Mouse (Mus musculus): Measurements from ENCODE around the gene Gm49396. TPM values are rescaled to one million over a fixed set of nuclear protein-coding genes. Genes with fewer than 3 reads are reported as not detected.

Gene Gm49396
- polyA plus RNA-seq, 1 experiment from 2014 or later: 4.5 TPM

- DNase-seq (ENCODE audit: low spot score): no peak
- H3K9ac ChIP-seq (replicated peaks; ENCODE audit: low read depth): no peak overlapping the region
- WGBS: 94% methylated on average over 6 of the region's 6 CpGs
- TF ChIP-seq CTCF (IDR thresholded peaks at IDR 0.05) (no peak), EP300 (IDR thresholded peaks at IDR 0.05) (no peak)
- no peak for ATAC-seq
- no peaks in the 10 kb centered on the region for H3K9me3 ChIP-seq (ENCODE audit: low read length)
- H3K4me1 ChIP-seq (ENCODE audit: insufficient read depth, low read depth, low read length): peaks cover 4% of the 10 kb centered on the region; the same call in 1 of the 2 replicates
- H3K36me3 ChIP-seq (ENCODE audit: insufficient read depth, low read length): no peaks in the 10 kb centered on the region
- H3K27ac ChIP-seq (ENCODE audit: low read length): no peak overlapping the region
- no peak overlapping the region for H3K4me2 ChIP-seq (replicated peaks; ENCODE audit: low read depth, low read length)
- H3K27me3 ChIP-seq (replicated peaks; ENCODE audit: insufficient read depth, low read length): no peaks in the 10 kb centered on the region
- H3K4me3 ChIP-seq (ENCODE audit: low read depth, low read length): no peak overlapping the region
Observed at GRCm38 (mm10) chr7:30524487-30524886, 38.7 kb upstream of the Gm49396 start.

- 0 out of 2 replicates have a peak overlapping the region, but pooled peaks have one; percentile 4 for H3K27ac ChIP-seq (ENCODE audit: low read length)
- peak; percentile 65 for ATAC-seq
- peak overlapping the region; percentile 40 for H3K4me2 ChIP-seq (replicated peaks; ENCODE audit: low read depth, low read length)
- peaks cover 11% of the 10 kb centered on the region; the same call in 1 of the 2 replicates for H3K36me3 ChIP-seq (ENCODE audit: insufficient read depth, low read length)
- no peaks in the 10 kb centered on the region for H3K9me3 ChIP-seq (ENCODE audit: low read length)
- no peak for TF ChIP-seq EP300 (IDR thresholded peaks at IDR 0.05)
- TF ChIP-seq CTCF (IDR thresholded peaks at IDR 0.05): no peak
- no peaks in the 10 kb centered on the region for H3K27me3 ChIP-seq (replicated peaks; ENCODE audit: insufficient read depth, low read length)
- DNase-seq (ENCODE audit: low spot score): peak; percentile 65
- WGBS: 32% methylated on average over 10 of the region's 10 CpGs
- peaks cover 4% of the 10 kb centered on the region; the same call in 1 of the 2 replicates for H3K4me1 ChIP-seq (ENCODE audit: insufficient read depth, low read depth, low read length)
- peak overlapping the region; percentile 3; the same call in 1 of the 2 replicates for H3K4me3 ChIP-seq (ENCODE audit: low read depth, low read length)
- no peak overlapping the region for H3K9ac ChIP-seq (replicated peaks; ENCODE audit: low read depth)
Observed at GRCm38 (mm10) chr7:30525954-30526353, 37.2 kb upstream of the Gm49396 start.

DNA sequence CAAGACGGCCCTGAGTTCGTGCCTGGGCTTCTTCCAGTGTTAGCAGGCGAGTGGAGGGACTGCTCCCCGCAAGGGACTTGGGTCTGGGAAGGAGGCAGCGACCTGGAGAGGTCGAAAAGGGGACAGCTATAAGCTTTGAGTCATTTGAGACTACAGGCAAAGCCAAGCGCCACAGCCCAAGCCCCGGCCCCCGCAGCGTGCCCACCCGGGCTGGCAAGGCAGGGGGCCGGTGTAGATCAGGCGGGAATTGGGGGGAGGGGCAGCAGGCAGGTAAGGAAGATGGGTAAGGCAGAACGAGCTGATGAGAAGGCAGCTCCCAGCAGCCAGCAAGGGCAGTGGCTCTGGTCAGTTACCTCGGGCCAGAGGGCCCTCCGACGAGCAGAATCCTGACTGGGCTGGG lies 36.7 kb upstream of the Gm49396 start:
- 0 out of 2 replicates have a peak overlapping the region, but pooled peaks have one; percentile 3 for H3K4me3 ChIP-seq (ENCODE audit: low read depth, low read length)
- TF ChIP-seq EP300 (IDR thresholded peaks at IDR 0.05) (no peak), CTCF (IDR thresholded peaks at IDR 0.05) (no peak)
- no peak overlapping the region for H3K9ac ChIP-seq (replicated peaks; ENCODE audit: low read depth)
- peaks cover 4% of the 10 kb centered on the region; the same call in 1 of the 2 replicates for H3K4me1 ChIP-seq (ENCODE audit: insufficient read depth, low read depth, low read length)
- peak overlapping the region; percentile 40 for H3K4me2 ChIP-seq (replicated peaks; ENCODE audit: low read depth, low read length)
- ATAC-seq (0 out of 2 replicates have a peak, but pooled peaks have one; percentile 6), DNase-seq (ENCODE audit: low spot score) (no peak)
- no peaks in the 10 kb centered on the region for H3K9me3 ChIP-seq (ENCODE audit: low read length)
- peak overlapping the region; percentile 4; the same call in 1 of the 2 replicates for H3K27ac ChIP-seq (ENCODE audit: low read length)
- WGBS: 39% methylated on average over 17 of the region's 17 CpGs
- peaks cover 11% of the 10 kb centered on the region; the same call in 1 of the 2 replicates for H3K36me3 ChIP-seq (ENCODE audit: insufficient read depth, low read length)
- no peaks in the 10 kb centered on the region for H3K27me3 ChIP-seq (replicated peaks; ENCODE audit: insufficient read depth, low read length)

GRCm38 (mm10) chr7:30526981-30527380 lies 36.2 kb upstream of the Gm49396 start:
- H3K9ac ChIP-seq (replicated peaks; ENCODE audit: low read depth): no peak overlapping the region
- no peak overlapping the region for H3K4me3 ChIP-seq (ENCODE audit: low read depth, low read length)
- no peak overlapping the region for H3K27ac ChIP-seq (ENCODE audit: low read length)
- no peaks in the 10 kb centered on the region for H3K9me3 ChIP-seq (ENCODE audit: low read length)
- no peak for TF ChIP-seq EP300 (IDR thresholded peaks at IDR 0.05)
- no peak for TF ChIP-seq CTCF (IDR thresholded peaks at IDR 0.05)
- WGBS: 85% methylated on average over 10 of the region's 14 CpGs
- H3K27me3 ChIP-seq (replicated peaks; ENCODE audit: insufficient read depth, low read length): no peaks in the 10 kb centered on the region
- H3K4me1 ChIP-seq (ENCODE audit: insufficient read depth, low read depth, low read length): peaks cover 4% of the 10 kb centered on the region; the same call in 1 of the 2 replicates
- H3K36me3 ChIP-seq (ENCODE audit: insufficient read depth, low read length): peaks cover 11% of the 10 kb centered on the region; the same call in 1 of the 2 replicates
- no peak for DNase-seq (ENCODE audit: low spot score)
- H3K4me2 ChIP-seq (replicated peaks; ENCODE audit: low read depth, low read length): no peak overlapping the region
- no peak for ATAC-seq

DNA sequence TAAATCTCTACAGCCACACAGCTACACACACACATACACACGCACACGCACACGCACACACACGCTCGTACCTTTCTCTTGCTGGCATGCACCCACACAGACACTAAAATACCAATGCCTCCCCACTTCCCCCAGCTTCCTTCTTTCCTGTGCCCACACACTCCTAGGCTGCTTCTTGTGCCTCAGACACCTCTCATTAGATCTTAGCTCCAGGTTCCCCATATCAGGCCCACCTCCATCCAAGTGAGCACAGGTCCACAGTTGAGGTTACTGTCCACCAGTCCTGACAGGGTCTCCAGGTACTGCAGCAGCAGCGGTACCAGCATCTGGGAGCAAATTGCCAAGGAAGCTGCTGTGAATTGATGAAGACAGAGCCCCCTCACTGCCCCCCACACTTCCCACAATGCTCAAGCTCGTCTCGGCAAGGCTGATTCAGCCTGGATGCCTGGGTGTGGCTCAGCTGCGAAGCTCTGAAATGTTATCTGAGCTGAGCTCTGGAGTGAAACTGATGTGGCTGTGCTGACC lies 31.8 kb upstream of the Gm49396 start:
- no peak for TF ChIP-seq CTCF (IDR thresholded peaks at IDR 0.05)
- TF ChIP-seq EP300 (IDR thresholded peaks at IDR 0.05): no peak
- Histone ChIP-seq H3K4me2 (replicated peaks; ENCODE audit: low read depth, low read length) (no peak overlapping the region), H3K27ac (ENCODE audit: low read length) (no peak overlapping the region), H3K4me3 (ENCODE audit: low read depth, low read length) (no peak overlapping the region), H3K36me3 (ENCODE audit: insufficient read depth, low read length) (peaks cover 11% of the 10 kb centered on the region; the same call in 1 of the 2 replicates), H3K27me3 (replicated peaks; ENCODE audit: insufficient read depth, low read length) (no peaks in the 10 kb centered on the region), H3K4me1 (ENCODE audit: insufficient read depth, low read depth, low read length) (peaks cover 3% of the 10 kb centered on the region; the same call in 1 of the 2 replicates), H3K9me3 (ENCODE audit: low read length) (no peaks in the 10 kb centered on the region), H3K9ac (replicated peaks; ENCODE audit: low read depth) (no peak overlapping the region)
- DNase-seq (ENCODE audit: low spot score): no peak
- WGBS: 83% methylated on average over 9 of the region's 9 CpGs
- no peak for ATAC-seq

DNA sequence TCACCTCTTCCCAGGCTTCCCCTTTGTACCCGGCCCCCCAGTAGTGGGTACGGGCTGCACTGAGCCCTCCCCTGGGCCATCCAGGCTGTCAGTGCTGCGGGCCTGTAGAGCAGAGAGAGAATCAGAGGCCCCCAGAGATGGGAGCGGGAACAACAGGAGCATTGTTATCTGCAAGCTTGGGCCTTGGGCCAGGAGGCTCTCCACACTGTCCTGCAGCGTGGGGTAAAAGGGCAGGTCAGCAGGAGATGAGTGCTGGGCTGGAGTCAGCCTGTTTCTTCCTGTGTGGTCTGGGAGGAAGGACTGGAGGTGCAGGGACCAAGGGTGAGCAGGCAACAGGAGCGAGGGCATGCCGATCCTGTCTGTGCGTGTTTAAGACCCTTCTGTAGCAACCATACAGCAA lies 30.2 kb upstream of the Gm49396 start:
- DNase-seq (ENCODE audit: low spot score) (peak; percentile 27), ATAC-seq (no peak)
- Histone ChIP-seq H3K27me3 (replicated peaks; ENCODE audit: insufficient read depth, low read length) (no peaks in the 10 kb centered on the region), H3K9ac (replicated peaks; ENCODE audit: low read depth) (no peak overlapping the region), H3K27ac (ENCODE audit: low read length) (no peak overlapping the region), H3K4me3 (ENCODE audit: low read depth, low read length) (no peak overlapping the region), H3K4me2 (replicated peaks; ENCODE audit: low read depth, low read length) (no peak overlapping the region), H3K9me3 (ENCODE audit: low read length) (no peaks in the 10 kb centered on the region), H3K4me1 (ENCODE audit: insufficient read depth, low read depth, low read length) (no peaks in the 10 kb centered on the region), H3K36me3 (ENCODE audit: insufficient read depth, low read length) (peaks cover 11% of the 10 kb centered on the region; the same call in 1 of the 2 replicates)
- TF ChIP-seq EP300 (IDR thresholded peaks at IDR 0.05) (no peak), CTCF (IDR thresholded peaks at IDR 0.05) (no peak)
- 27% methylated on average over 8 of the region's 8 CpGs for WGBS
